In the genomic region with DNA sequence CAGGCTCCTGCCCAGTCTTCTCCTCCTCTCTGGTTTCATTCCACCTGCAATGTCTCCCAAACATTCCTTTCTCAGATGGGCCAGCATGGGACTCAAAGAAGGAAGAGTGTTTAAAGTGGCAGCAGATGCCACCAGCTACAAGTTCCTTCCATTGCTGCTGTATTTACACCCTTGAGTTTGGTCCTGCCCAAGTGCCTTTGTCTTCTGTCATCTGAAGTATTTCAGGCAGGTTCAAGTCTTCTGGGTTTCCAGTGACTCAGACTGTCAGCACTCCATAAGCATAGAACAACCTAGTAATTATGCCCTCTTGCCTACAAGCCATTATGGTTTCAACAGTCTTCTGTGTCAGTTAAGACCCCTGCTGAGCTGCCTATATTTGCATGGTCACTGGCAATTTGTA, we compare ENCODE assay signal across 22 mouse cellular contexts.
DNase-seq lines count a peak whose midpoint lies in the region; ATAC-seq and TF ChIP-seq lines count a peak whose summit lies in the region.
"Had no signal": no experiment of that assay in that cellular context is flagged by ENCODE, and none has a peak within 500 bp of the region (broad histone marks: within the 10 kb centered on the region; RNA-seq: fewer than 3 reads in every experiment).

No protein-coding gene starts in this region.

- H3K9me3 ChIP-seq in heart, embryonic 15.5 days (replicated peaks): no peaks in the 10 kb centered on the region
- no peaks in the 10 kb centered on the region for H3K9me3 ChIP-seq in embryonic facial prominence, embryonic 13.5 days
- H3K9me3 ChIP-seq in hindbrain, embryonic 14.5 days (ENCODE audit: control insufficient read depth, low read length): no peaks in the 10 kb centered on the region
- H3K9me3 ChIP-seq: forebrain, embryonic 12.5 days had no signal

- H3K9ac ChIP-seq in heart, embryonic 15.5 days: no peak overlapping the region
- H3K9ac ChIP-seq in embryonic facial prominence, embryonic 13.5 days: no peak overlapping the region
- H3K9ac ChIP-seq in hindbrain, embryonic 14.5 days: no peak overlapping the region
- H3K9ac ChIP-seq: forebrain, embryonic 12.5 days; liver, postnatal 0 days had no signal

- intact Hi-C loops in gastrocnemius, adult 2 months (cut with DNase I): loop anchor here (1.0 kb wide), 1 partner anchor 49 kb away; no protein-coding TSS in a partner anchor

- DNase-seq in gastrocnemius, adult 2 months: no peak
- no peak for DNase-seq in gastrocnemius, postnatal 25 days
- DNase-seq in heart, adult 8-10 months (ENCODE audit: low spot score): no peak
- no peak for DNase-seq in hindbrain, embryonic 14.5 days (ENCODE audit: low spot score)
- DNase-seq in right cerebral cortex, postnatal 36 days (ENCODE audit: low spot score in 2 of 2): no peak
- DNase-seq in spleen, postnatal 14 days (ENCODE audit: low spot score in 2 of 2): no peak
- DNase-seq: adrenal gland, postnatal 14 days; cerebellum, adult 9-11 months; gastrocnemius, postnatal 10 days; kidney, postnatal 36 days; layer of hippocampus, adult 9-11 months; left cerebral cortex, postnatal 4 days; liver; liver, postnatal 0 days; lung, postnatal 14 days; retina, postnatal 1 day had no signal

- no peak for ATAC-seq in heart, embryonic 15.5 days (replicated peaks; ENCODE audit: insufficient number of reproducible peaks, insufficient read depth, low FRiP score, low read depth)
- no peak for ATAC-seq in embryonic facial prominence, embryonic 13.5 days (ENCODE audit: insufficient number of reproducible peaks, insufficient read depth, low FRiP score, low TSS enrichment, low read depth)
- ATAC-seq in hindbrain, embryonic 14.5 days (ENCODE audit: low FRiP score): no peak
- ATAC-seq: intestine, embryonic 16.5 days; liver, postnatal 0 days had no signal

- H3K4me3 ChIP-seq in gastrocnemius, adult 2 months: peak overlapping the region; percentile 43
- no peak overlapping the region for H3K4me3 ChIP-seq in heart, embryonic 15.5 days
- H3K4me3 ChIP-seq in embryonic facial prominence, embryonic 13.5 days: no peak overlapping the region
- H3K4me3 ChIP-seq in hindbrain, embryonic 14.5 days (replicated peaks; ENCODE audit: low read length): no peak overlapping the region
- H3K4me3 ChIP-seq: forebrain, embryonic 12.5 days; left cerebral cortex, adult 2 months had no signal

- no peaks in the 10 kb centered on the region for H3K27me3 ChIP-seq in heart, embryonic 15.5 days
- no peaks in the 10 kb centered on the region for H3K27me3 ChIP-seq in embryonic facial prominence, embryonic 13.5 days
- H3K27me3 ChIP-seq in hindbrain, embryonic 14.5 days (ENCODE audit: control insufficient read depth, insufficient read depth, low read length): no peaks in the 10 kb centered on the region
- H3K27me3 ChIP-seq: forebrain, embryonic 12.5 days had no signal

- H3K36me3 ChIP-seq in heart, embryonic 15.5 days: no peaks in the 10 kb centered on the region
- no peaks in the 10 kb centered on the region for H3K36me3 ChIP-seq in embryonic facial prominence, embryonic 13.5 days
- no peaks in the 10 kb centered on the region for H3K36me3 ChIP-seq in hindbrain, embryonic 14.5 days (replicated peaks; ENCODE audit: control insufficient read depth, insufficient read depth)
- H3K36me3 ChIP-seq: forebrain, embryonic 12.5 days; G1E had no signal

- H3K27ac ChIP-seq in gastrocnemius, adult 2 months: peak overlapping the region; percentile 81
- peak overlapping the region; percentile 39; the same call in 1 of the 2 replicates for H3K27ac ChIP-seq in heart, embryonic 15.5 days
- H3K27ac ChIP-seq in embryonic facial prominence, embryonic 13.5 days: peak overlapping the region; percentile 86
- H3K27ac ChIP-seq in hindbrain, embryonic 14.5 days: peak overlapping the region; percentile 75
- H3K27ac ChIP-seq: left cerebral cortex, adult 2 months had no signal

- no peak overlapping the region for H3K4me2 ChIP-seq in heart, embryonic 15.5 days
- no peak overlapping the region for H3K4me2 ChIP-seq in embryonic facial prominence, embryonic 13.5 days
- H3K4me2 ChIP-seq in hindbrain, embryonic 14.5 days (replicated peaks): peak overlapping the region; percentile 33
- H3K4me2 ChIP-seq: forebrain, embryonic 12.5 days had no signal

- H3K4me1 ChIP-seq in heart, embryonic 15.5 days (replicated peaks): peaks cover 12% of the 10 kb centered on the region
- H3K4me1 ChIP-seq in embryonic facial prominence, embryonic 13.5 days: peaks cover 53% of the 10 kb centered on the region
- peaks cover 25% of the 10 kb centered on the region for H3K4me1 ChIP-seq in hindbrain, embryonic 14.5 days (replicated peaks; ENCODE audit: control insufficient read depth, insufficient read depth, low read length)

- no peak for TF ChIP-seq CTCF in gastrocnemius, adult 2 months (IDR thresholded peaks at IDR 0.05)
